In the genomic region with DNA sequence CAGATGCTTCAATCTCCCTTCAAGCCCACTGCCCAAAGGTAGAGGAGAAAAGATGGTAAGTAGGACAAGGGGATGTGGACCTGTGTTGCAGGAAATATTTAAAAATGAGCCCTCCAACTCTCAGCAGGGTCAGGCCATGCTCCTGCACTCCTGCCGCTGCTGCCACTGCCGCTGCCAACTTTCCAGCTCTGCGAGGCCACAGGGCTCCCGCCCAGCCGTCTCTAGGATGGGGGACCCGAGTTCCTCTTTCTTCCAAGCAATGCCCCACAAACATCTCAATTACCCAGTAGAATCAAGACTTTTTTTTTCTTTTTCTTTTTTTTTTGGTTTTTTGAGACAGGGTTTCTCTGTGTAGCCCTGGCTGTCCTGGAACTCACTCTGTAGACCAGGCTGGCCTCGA, we compare ENCODE assay signal across 19 mouse cellular contexts.
"Had no signal": no experiment of that assay in that cellular context is flagged by ENCODE, and none has a peak within 500 bp of the region (broad histone marks: within the 10 kb centered on the region; RNA-seq: fewer than 3 reads in every experiment).

No protein-coding gene starts in this region.

- ATAC-seq: midbrain, embryonic 16.5 days had no signal

- H3K4me2 ChIP-seq: lung, embryonic 14.5 days; midbrain, embryonic 12.5 days; neural tube, embryonic 13.5 days; neural tube, embryonic 15.5 days had no signal

- H3K9me3 ChIP-seq: midbrain, embryonic 10.5 days; midbrain, embryonic 12.5 days; neural tube, embryonic 15.5 days had no signal

- H3K27ac ChIP-seq: midbrain, embryonic 10.5 days; midbrain, embryonic 12.5 days; neural tube, embryonic 13.5 days; neural tube, embryonic 15.5 days had no signal

- H3K9ac ChIP-seq: lung, embryonic 14.5 days; midbrain, embryonic 12.5 days; neural tube, embryonic 13.5 days; neural tube, embryonic 15.5 days had no signal

- DNase-seq: lung, adult 18-20 months; lung, embryonic 14.5 days; lung, postnatal 10 days; lung, postnatal 4 days; midbrain, embryonic 14.5 days; retina, postnatal 1 day; right cerebral cortex, adult 18-20 months; right cerebral cortex, postnatal 25 days; right cerebral cortex, postnatal 4 days; spleen, adult 18-20 months; thymus, adult 18-20 months; thymus, postnatal 25 days; thymus, postnatal 4 days had no signal

- H3K4me3 ChIP-seq: midbrain, embryonic 10.5 days; midbrain, embryonic 12.5 days; myocyte; neural tube, embryonic 13.5 days; neural tube, embryonic 15.5 days had no signal

- H3K36me3 ChIP-seq: midbrain, embryonic 10.5 days; midbrain, embryonic 12.5 days; neural tube, embryonic 13.5 days; neural tube, embryonic 15.5 days had no signal

- H3K27me3 ChIP-seq: midbrain, embryonic 12.5 days; neural tube, embryonic 13.5 days; neural tube, embryonic 15.5 days had no signal

- H3K4me1 ChIP-seq: midbrain, embryonic 12.5 days; neural tube, embryonic 13.5 days; neural tube, embryonic 15.5 days had no signal
